Mouse (Mus musculus) forebrain, embryonic 16.5 days (tissue): ENCODE results near the gene Gm4922. TPM values are rescaled to one million over a fixed set of nuclear protein-coding genes. Genes with fewer than 3 reads are reported as not detected.

Source experiments
- ATAC-seq: fragments of 200-750 bp; cut with Nextera tagmentation; 2 replicates; pipeline ENCODE4 v1.8.0; 2017; ENCODE audit warnings: mild to moderate bottlenecking, moderate library complexity
- H3K27ac ChIP-seq: fragments of 300-500 bp; sonication (generic); 2 replicates; pipeline ENCODE4 v1.5.1; 2014; ENCODE audit warnings: low read length, control low read depth
- H3K27me3 ChIP-seq: fragments of 300-500 bp; sonication (generic); replicated peaks from 2 replicates; pipeline ENCODE4 v1.6.1; 2014; ENCODE audit warnings: low read length; ENCODE audit not compliant: control insufficient read depth, insufficient read depth
- H3K36me3 ChIP-seq: fragments of 300-500 bp; sonication (generic); 2 replicates; pipeline ENCODE4 v1.6.1; 2014; ENCODE audit not compliant: control insufficient read depth, insufficient read depth
- H3K4me1 ChIP-seq: fragments of 300-500 bp; sonication (generic); replicated peaks from 2 replicates; pipeline ENCODE4 v1.6.1; 2014; ENCODE audit warnings: low read length; ENCODE audit not compliant: control insufficient read depth, insufficient read depth
- H3K4me2 ChIP-seq: fragments of 300-500 bp; sonication (generic); 2 replicates; pipeline ENCODE4 v1.6.1; 2014; ENCODE audit warnings: mild to moderate bottlenecking, low read length, control low read depth
- H3K4me3 ChIP-seq: fragments of 300-500 bp; sonication (generic); replicated peaks from 2 replicates; pipeline ENCODE4 v1.5.1; 2014; ENCODE audit warnings: mild to moderate bottlenecking, low read length, control low read depth
- H3K9ac ChIP-seq: fragments of 300-500 bp; sonication (generic); replicated peaks from 2 replicates; pipeline ENCODE4 v1.6.1; 2014; ENCODE audit warnings: low read depth, low read length, control low read depth
- H3K9me3 ChIP-seq: fragments of 300-500 bp; sonication (generic); 2 replicates; pipeline ENCODE4 v1.6.1; 2016; ENCODE audit warnings: low read length; ENCODE audit not compliant: control insufficient read depth
- WGBS: fragments of 180-500 bp; shearing (Covaris S2); extraction: QIAGEN DNeasy Blood & Tissue Kit; methylation state at CpG from one replicate; pipeline ENCODE4 v1.1.7; 2014; 5-methylcytosine and 5-hydroxymethylcytosine counted together
- polyA plus RNA-seq: library from polyadenylated mRNA; unstranded; fragments of >200 nt; fragmentation: Nextera tagmentation; extraction: Ambion mirVana; gene quantifications from 2 replicates; pipeline ENCODE4 v1.2.1, GENCODE M21; 2015

Gene Gm4922
- polyA plus RNA-seq, 1 experiment from 2014 or later = 0.23 TPM

GRCm38 (mm10) chr10:18790063-18790462, 3.5 kb upstream of the Gm4922 start:
- Histone ChIP-seq H3K9me3 (no peaks in the 10 kb centered on the region), H3K27me3 (no peaks in the 10 kb centered on the region), H3K4me2 (no peak overlapping the region), H3K4me1 (no peaks in the 10 kb centered on the region), H3K4me3 (no peak overlapping the region), H3K27ac (no peak overlapping the region), H3K9ac (no peak overlapping the region), H3K36me3 (no peaks in the 10 kb centered on the region)
- no peak for ATAC-seq
- WGBS = 79% methylated on average over 4 of the region's 4 CpGs

- H3K4me2 ChIP-seq = no peak overlapping the region
These were observed 2.0 kb upstream of the Gm4922 start for GRCm38 (mm10) chr10:18788601-18789000.

GRCm38 (mm10) chr10:18777546-18777945, 9.0 kb downstream of the Gm4922 start:
- WGBS = 21% methylated on average over 3 of the region's 3 CpGs
- no peak overlapping the region for H3K27ac ChIP-seq
- ATAC-seq = no peak

More at GRCm38 (mm10) chr10:18788601-18789000, 2.0 kb upstream of the Gm4922 start:
- H3K36me3 ChIP-seq = no peaks in the 10 kb centered on the region
- 83% methylated on average over 1 of the region's 1 CpGs for WGBS
- no peak for ATAC-seq
- H3K9me3 ChIP-seq = no peaks in the 10 kb centered on the region
- H3K27ac ChIP-seq = no peak overlapping the region
- no peak overlapping the region for H3K4me3 ChIP-seq
- H3K27me3 ChIP-seq = no peaks in the 10 kb centered on the region
- H3K4me1 ChIP-seq = no peaks in the 10 kb centered on the region
- no peak overlapping the region for H3K9ac ChIP-seq

GRCm38 (mm10) chr10:18772537-18773179, 13.9 kb downstream of the Gm4922 start:
- peak; percentile 65 for ATAC-seq
- Histone ChIP-seq H3K4me2 (no peak overlapping the region), H3K9ac (no peak overlapping the region), H3K9me3 (no peaks in the 10 kb centered on the region), H3K4me1 (no peaks in the 10 kb centered on the region; the same call in 1 of the 2 replicates), H3K27me3 (no peaks in the 10 kb centered on the region), H3K36me3 (no peaks in the 10 kb centered on the region), H3K27ac (no peak overlapping the region), H3K4me3 (no peak overlapping the region)
- WGBS = 40% methylated on average over 4 of the region's 4 CpGs

More at GRCm38 (mm10) chr10:18777546-18777945, 9.0 kb downstream of the Gm4922 start:
- no peak overlapping the region for H3K4me3 ChIP-seq
- no peaks in the 10 kb centered on the region; the same call in 1 of the 2 replicates for H3K4me1 ChIP-seq
- no peaks in the 10 kb centered on the region for H3K9me3 ChIP-seq
- H3K9ac ChIP-seq = no peak overlapping the region
- no peaks in the 10 kb centered on the region for H3K27me3 ChIP-seq
- H3K36me3 ChIP-seq = no peaks in the 10 kb centered on the region
- H3K4me2 ChIP-seq = no peak overlapping the region

GRCm38 (mm10) chr10:18769909-18770308, 16.7 kb downstream of the Gm4922 start:
- H3K9ac ChIP-seq = no peak overlapping the region
- H3K36me3 ChIP-seq = no peaks in the 10 kb centered on the region
- H3K9me3 ChIP-seq = no peaks in the 10 kb centered on the region
- ATAC-seq = no peak
- no peaks in the 10 kb centered on the region for H3K27me3 ChIP-seq
- H3K4me2 ChIP-seq = no peak overlapping the region
- 56% methylated on average over 5 of the region's 5 CpGs for WGBS
- no peak overlapping the region for H3K4me3 ChIP-seq
- no peaks in the 10 kb centered on the region; the same call in 1 of the 2 replicates for H3K4me1 ChIP-seq
- no peak overlapping the region for H3K27ac ChIP-seq

- WGBS = 44% methylated on average over 2 of the region's 2 CpGs
- no peak for ATAC-seq
These were observed 26.4 kb downstream of the Gm4922 start for GRCm38 (mm10) chr10:18760241-18760640.

GRCm38 (mm10) chr10:18750057-18750456, 36.5 kb downstream of the Gm4922 start:
- no peak overlapping the region for H3K4me3 ChIP-seq
- no peaks in the 10 kb centered on the region for H3K36me3 ChIP-seq
- no peak overlapping the region for H3K9ac ChIP-seq
- 70% methylated on average over 4 of the region's 4 CpGs for WGBS
- H3K27ac ChIP-seq = no peak overlapping the region
- H3K4me2 ChIP-seq = no peak overlapping the region
- ATAC-seq = no peak
- H3K4me1 ChIP-seq = no peaks in the 10 kb centered on the region; the same call in 1 of the 2 replicates
- H3K27me3 ChIP-seq = no peaks in the 10 kb centered on the region
- H3K9me3 ChIP-seq = no peaks in the 10 kb centered on the region

More at GRCm38 (mm10) chr10:18760241-18760640, 26.4 kb downstream of the Gm4922 start:
- Histone ChIP-seq H3K27me3 (no peaks in the 10 kb centered on the region), H3K9me3 (no peaks in the 10 kb centered on the region), H3K4me3 (no peak overlapping the region), H3K4me2 (no peak overlapping the region), H3K9ac (no peak overlapping the region), H3K27ac (no peak overlapping the region), H3K36me3 (no peaks in the 10 kb centered on the region), H3K4me1 (no peaks in the 10 kb centered on the region)

GRCm38 (mm10) chr10:18743286-18744142, 43.1 kb downstream of the Gm4922 start, which contains the start of gene Arfgef3:
TSS of gene Arfgef3 (minus strand) at chr10:18743949.
- ATAC-seq = peak; percentile 84
- H3K27ac ChIP-seq = peak within 1 kb of the TSS; percentile 87
- WGBS = 1% methylated on average over 50 of the region's 50 CpGs
- peak within 1 kb of the TSS; percentile 92 for H3K9ac ChIP-seq
- H3K4me1 ChIP-seq = no peaks in the 10 kb centered on the region; the same call in 1 of the 2 replicates
- H3K4me3 ChIP-seq = peak within 1 kb of the TSS; percentile 82
- H3K27me3 ChIP-seq = no peaks in the 10 kb centered on the region
- peak within 1 kb of the TSS; percentile 85 for H3K4me2 ChIP-seq
- H3K36me3 ChIP-seq = no peaks in the 10 kb centered on the region
- H3K9me3 ChIP-seq = no peaks in the 10 kb centered on the region

- 53% methylated on average over 6 of the region's 6 CpGs for WGBS
- Histone ChIP-seq H3K36me3 (no peaks in the 10 kb centered on the region), H3K27me3 (no peaks in the 10 kb centered on the region), H3K4me3 (peak overlapping the region; percentile 82), H3K9ac (peak overlapping the region; percentile 20), H3K4me2 (peak overlapping the region; percentile 85), H3K4me1 (no peaks in the 10 kb centered on the region; the same call in 1 of the 2 replicates), H3K27ac (no peak overlapping the region), H3K9me3 (no peaks in the 10 kb centered on the region)
- no peak for ATAC-seq
These were observed 44.5 kb downstream of the Gm4922 start for GRCm38 (mm10) chr10:18742086-18742485.
